Mouse (Mus musculus): ENCODE data around the gene Efna3. TPM values are rescaled to one million over a fixed set of nuclear protein-coding genes. Genes with fewer than 3 reads are reported as not detected.

Gene Efna3
- polyA plus RNA-seq, 1 experiment from 2014 or later = 29.2 TPM

GRCm38 (mm10) chr3:89271760-89272159 lies 51.0 kb downstream of the Efna3 start:
- 60% methylated on average over 6 of the region's 6 CpGs for WGBS
- peak; percentile 38 for DNase-seq (ENCODE audit: low spot score)
- H3K36me3 ChIP-seq (ENCODE audit: control insufficient read depth, insufficient read depth, low read length) = peaks cover 9% of the 10 kb centered on the region
- no peak overlapping the region for H3K9ac ChIP-seq (ENCODE audit: low read length)
- H3K4me2 ChIP-seq (replicated peaks; ENCODE audit: low read depth) = no peak overlapping the region
- H3K27me3 ChIP-seq (ENCODE audit: control insufficient read depth, insufficient read depth, low read length) = no peaks in the 10 kb centered on the region
- H3K9me3 ChIP-seq (ENCODE audit: control insufficient read depth, low read length) = no peaks in the 10 kb centered on the region
- no peak for ATAC-seq (ENCODE audit: low FRiP score, low TSS enrichment)
- H3K27ac ChIP-seq (replicated peaks) = no peak overlapping the region
- H3K4me1 ChIP-seq (replicated peaks; ENCODE audit: control insufficient read depth, insufficient read depth) = peaks cover 12% of the 10 kb centered on the region
- no peak for TF ChIP-seq EP300 (optimal IDR thresholded peaks at IDR 0.05)
- TF ChIP-seq CTCF (IDR thresholded peaks at IDR 0.05; ENCODE audit: low read depth) = no peak
- no peak overlapping the region for H3K4me3 ChIP-seq (ENCODE audit: low read depth, low read length)

DNA sequence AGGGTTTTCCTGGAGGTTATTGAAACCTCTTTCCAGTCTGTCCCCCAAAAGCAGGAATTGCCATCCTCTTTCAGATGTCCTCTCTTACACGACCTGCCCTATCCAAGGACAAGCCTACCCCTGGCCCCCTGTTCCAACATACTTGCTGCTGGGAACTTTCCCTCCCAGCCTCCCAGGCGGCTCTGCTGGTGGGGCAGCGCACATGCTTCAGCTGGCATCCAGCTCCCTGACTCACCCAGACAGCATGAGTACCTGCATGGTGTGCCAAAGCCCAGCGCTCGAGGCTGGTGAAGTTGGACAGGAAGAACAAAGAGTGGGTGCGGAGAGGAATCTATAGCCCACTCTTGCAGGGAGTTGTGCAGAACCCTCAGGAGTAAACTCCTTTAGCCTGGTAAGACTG lies 51.9 kb downstream of the Efna3 start:
- peak; percentile 56 for DNase-seq (ENCODE audit: low spot score)
- Histone ChIP-seq H3K9me3 (ENCODE audit: control insufficient read depth, low read length) (no peaks in the 10 kb centered on the region), H3K27me3 (ENCODE audit: control insufficient read depth, insufficient read depth, low read length) (no peaks in the 10 kb centered on the region), H3K27ac (replicated peaks) (peak overlapping the region; percentile 82), H3K36me3 (ENCODE audit: control insufficient read depth, insufficient read depth, low read length) (peaks cover 9% of the 10 kb centered on the region), H3K4me3 (ENCODE audit: low read depth, low read length) (no peak overlapping the region), H3K9ac (ENCODE audit: low read length) (peak overlapping the region; percentile 63; the same call in 1 of the 2 replicates), H3K4me1 (replicated peaks; ENCODE audit: control insufficient read depth, insufficient read depth) (peaks cover 12% of the 10 kb centered on the region), H3K4me2 (replicated peaks; ENCODE audit: low read depth) (peak overlapping the region; percentile 69)
- peak; percentile 18; the same call in 1 of the 2 replicates for ATAC-seq (ENCODE audit: low FRiP score, low TSS enrichment)
- WGBS = 45% methylated on average over 6 of the region's 6 CpGs
- TF ChIP-seq EP300 (optimal IDR thresholded peaks at IDR 0.05) (no peak), CTCF (IDR thresholded peaks at IDR 0.05; ENCODE audit: low read depth) (no peak)

GRCm38 (mm10) chr3:89270051-89270755 lies 52.6 kb downstream of the Efna3 start, which contains the start of gene Slc50a1:
Gene Slc50a1 (minus strand): TSS chr3:89270570.
- Histone ChIP-seq H3K4me1 (replicated peaks; ENCODE audit: control insufficient read depth, insufficient read depth) (peaks cover 12% of the 10 kb centered on the region), H3K9me3 (ENCODE audit: control insufficient read depth, low read length) (no peaks in the 10 kb centered on the region), H3K4me3 (ENCODE audit: low read depth, low read length) (peak within 1 kb of the TSS; percentile 51), H3K36me3 (ENCODE audit: control insufficient read depth, insufficient read depth, low read length) (peaks cover 9% of the 10 kb centered on the region), H3K9ac (ENCODE audit: low read length) (peak within 1 kb of the TSS; percentile 63), H3K27ac (replicated peaks) (peak within 1 kb of the TSS; percentile 82), H3K4me2 (replicated peaks; ENCODE audit: low read depth) (peak within 1 kb of the TSS; percentile 69), H3K27me3 (ENCODE audit: control insufficient read depth, insufficient read depth, low read length) (no peaks in the 10 kb centered on the region)
- peak; percentile 77 for TF ChIP-seq CTCF (IDR thresholded peaks at IDR 0.05; ENCODE audit: low read depth)
- TF ChIP-seq EP300 (optimal IDR thresholded peaks at IDR 0.05) = no peak
- peak; percentile 43 for ATAC-seq (ENCODE audit: low FRiP score, low TSS enrichment)
- peak; percentile 88 for DNase-seq (ENCODE audit: low spot score)
- 1% methylated on average over 39 of the region's 39 CpGs for WGBS

DNA sequence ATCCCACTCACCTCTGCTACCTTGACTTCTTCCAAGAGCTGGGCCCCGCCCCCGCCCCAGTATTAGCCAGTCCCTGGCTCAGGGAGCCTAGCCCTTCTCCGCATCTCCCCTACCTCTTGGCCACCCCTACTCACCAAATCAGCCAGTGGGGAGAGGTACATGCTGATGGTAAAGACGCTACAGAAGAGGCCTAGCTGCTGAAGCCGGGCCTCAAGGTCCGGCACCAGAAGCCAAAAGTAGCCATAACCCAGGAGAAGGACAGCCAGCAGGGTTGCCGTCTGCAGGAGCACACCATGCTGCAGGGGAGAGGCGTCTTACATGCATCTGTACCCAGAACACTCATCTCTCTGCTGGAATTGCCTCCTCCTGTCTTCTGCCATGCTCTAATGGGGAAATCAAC lies 53.8 kb downstream of the Efna3 start:
- no peak for DNase-seq (ENCODE audit: low spot score)
- no peaks in the 10 kb centered on the region for H3K27me3 ChIP-seq (ENCODE audit: control insufficient read depth, insufficient read depth, low read length)
- H3K4me2 ChIP-seq (replicated peaks; ENCODE audit: low read depth) = peak overlapping the region; percentile 69; the same call in 1 of the 2 replicates
- no peak for TF ChIP-seq CTCF (IDR thresholded peaks at IDR 0.05; ENCODE audit: low read depth)
- no peak for TF ChIP-seq EP300 (optimal IDR thresholded peaks at IDR 0.05)
- peaks cover 12% of the 10 kb centered on the region for H3K4me1 ChIP-seq (replicated peaks; ENCODE audit: control insufficient read depth, insufficient read depth)
- peaks cover 9% of the 10 kb centered on the region for H3K36me3 ChIP-seq (ENCODE audit: control insufficient read depth, insufficient read depth, low read length)
- ATAC-seq (ENCODE audit: low FRiP score, low TSS enrichment) = no peak
- H3K4me3 ChIP-seq (ENCODE audit: low read depth, low read length) = no peak overlapping the region
- H3K9me3 ChIP-seq (ENCODE audit: control insufficient read depth, low read length) = no peaks in the 10 kb centered on the region
- no peak overlapping the region; the same call in 1 of the 2 replicates for H3K9ac ChIP-seq (ENCODE audit: low read length)
- peak overlapping the region; percentile 82 for H3K27ac ChIP-seq (replicated peaks)
- WGBS = 76% methylated on average over 8 of the region's 8 CpGs

DNA sequence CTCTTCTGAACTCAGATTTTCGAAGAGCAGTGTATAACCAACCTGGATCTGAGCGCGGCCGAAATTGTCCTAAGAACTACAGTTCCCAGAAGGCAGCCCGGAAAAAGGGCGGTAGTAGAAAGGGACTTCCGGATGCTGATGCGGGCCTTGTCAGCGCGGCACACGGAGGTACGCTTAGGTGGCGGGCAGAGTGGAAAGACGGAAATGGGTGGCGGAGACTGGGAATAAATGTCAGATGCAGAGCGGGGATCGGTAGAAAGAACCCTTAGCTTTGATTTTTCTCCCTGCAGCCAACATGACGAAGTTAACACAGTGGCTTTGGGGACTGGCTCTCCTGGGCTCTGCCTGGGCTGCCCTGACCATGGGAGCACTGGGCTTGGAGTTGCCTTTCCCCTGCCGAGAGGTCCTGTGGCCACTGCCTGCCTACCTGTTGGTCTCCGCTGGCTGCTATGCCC lies 56.3 kb downstream of the Efna3 start:
- Histone ChIP-seq H3K27me3 (ENCODE audit: control insufficient read depth, insufficient read depth, low read length) (no peaks in the 10 kb centered on the region), H3K4me2 (replicated peaks; ENCODE audit: low read depth) (peak overlapping the region; percentile 96), H3K4me1 (replicated peaks; ENCODE audit: control insufficient read depth, insufficient read depth) (peaks cover 12% of the 10 kb centered on the region), H3K9me3 (ENCODE audit: control insufficient read depth, low read length) (no peaks in the 10 kb centered on the region), H3K9ac (ENCODE audit: low read length) (peak overlapping the region; percentile 81), H3K4me3 (ENCODE audit: low read depth, low read length) (peak overlapping the region; percentile 66), H3K36me3 (ENCODE audit: control insufficient read depth, insufficient read depth, low read length) (no peaks in the 10 kb centered on the region), H3K27ac (replicated peaks) (peak overlapping the region; percentile 84)
- DNase-seq (ENCODE audit: low spot score) (peak; percentile 82), ATAC-seq (ENCODE audit: low FRiP score, low TSS enrichment) (peak; percentile 77)
- under 1% methylated on average over 20 of the region's 20 CpGs for WGBS
- TF ChIP-seq EP300 (optimal IDR thresholded peaks at IDR 0.05) = no peak
- no peak for TF ChIP-seq CTCF (IDR thresholded peaks at IDR 0.05; ENCODE audit: low read depth)

Other genes starting within 250 kb of the Efna3 start
- 19.4 and 22.0 TPM in 2 replicates for gene Rusc1, start 229.7 kb downstream of the Efna3 start, polyA plus RNA-seq (2015; fragmentation: Nextera tagmentation; extraction: Ambion mirVana)
- gene Gm43738, start 221.9 kb downstream of the Efna3 start, polyA plus RNA-seq (2015; fragmentation: Nextera tagmentation; extraction: Ambion mirVana) = 0.17 TPM in 1 of 2 replicates, not detected in the other
- gene Fdps, start 221.0 kb downstream of the Efna3 start, polyA plus RNA-seq (2015; fragmentation: Nextera tagmentation; extraction: Ambion mirVana) = 372 and 379 TPM in 2 replicates
- gene Pklr, start 186.8 kb downstream of the Efna3 start, polyA plus RNA-seq (2015; fragmentation: Nextera tagmentation; extraction: Ambion mirVana) = 6.6 and 6.8 TPM in 2 replicates
- 0.45 and 0.71 TPM in 2 replicates for gene Hcn3, start 162.8 kb downstream of the Efna3 start, polyA plus RNA-seq (2015; fragmentation: Nextera tagmentation; extraction: Ambion mirVana)
- gene Clk2, start 158.2 kb downstream of the Efna3 start, polyA plus RNA-seq (2015; fragmentation: Nextera tagmentation; extraction: Ambion mirVana) = 10.2 and 11.3 TPM in 2 replicates
- gene Scamp3, start 145.5 kb downstream of the Efna3 start, polyA plus RNA-seq (2015; fragmentation: Nextera tagmentation; extraction: Ambion mirVana) = 65.4 and 66.3 TPM in 2 replicates
- gene Fam189b, start 139.8 kb downstream of the Efna3 start, polyA plus RNA-seq (2015; fragmentation: Nextera tagmentation; extraction: Ambion mirVana) = 7.5 and 9.1 TPM in 2 replicates
- gene Gba, start 120.0 kb downstream of the Efna3 start, polyA plus RNA-seq (2015; fragmentation: Nextera tagmentation; extraction: Ambion mirVana) = 98.5 and 112 TPM in 2 replicates
- gene Thbs3, start 107.8 kb downstream of the Efna3 start, polyA plus RNA-seq (2015; fragmentation: Nextera tagmentation; extraction: Ambion mirVana) = 25.5 and 31.1 TPM in 2 replicates
- gene Mtx1, start 95.9 kb downstream of the Efna3 start, polyA plus RNA-seq (2015; fragmentation: Nextera tagmentation; extraction: Ambion mirVana) = 129 and 133 TPM in 2 replicates
- gene Muc1, start 93.9 kb downstream of the Efna3 start, polyA plus RNA-seq (2015; fragmentation: Nextera tagmentation; extraction: Ambion mirVana) = 212 and 255 TPM in 2 replicates
- gene Krtcap2, start 77.0 kb downstream of the Efna3 start, polyA plus RNA-seq (2015; fragmentation: Nextera tagmentation; extraction: Ambion mirVana) = 266 and 314 TPM in 2 replicates
- gene Trim46, start 76.7 kb downstream of the Efna3 start, polyA plus RNA-seq (2015; fragmentation: Nextera tagmentation; extraction: Ambion mirVana) = 2.7 and 3.3 TPM in 2 replicates
- 140 and 152 TPM in 2 replicates for gene Dpm3, start 63.6 kb downstream of the Efna3 start, polyA plus RNA-seq (2015; fragmentation: Nextera tagmentation; extraction: Ambion mirVana)
- 107 and 113 TPM in 2 replicates for gene Slc50a1, start 52.4 kb downstream of the Efna3 start, polyA plus RNA-seq (2015; fragmentation: Nextera tagmentation; extraction: Ambion mirVana)
- 34.8 and 36.6 TPM in 2 replicates for gene Efna1, start 41.8 kb downstream of the Efna3 start, polyA plus RNA-seq (2015; fragmentation: Nextera tagmentation; extraction: Ambion mirVana)
- 8.9 and 11.7 TPM in 2 replicates for gene Efna4, start 15.1 kb upstream of the Efna3 start, polyA plus RNA-seq (2015; fragmentation: Nextera tagmentation; extraction: Ambion mirVana)
- gene Adam15, start 27.0 kb upstream of the Efna3 start, polyA plus RNA-seq (2015; fragmentation: Nextera tagmentation; extraction: Ambion mirVana) = 43.0 and 44.8 TPM in 2 replicates
- gene Dcst2, start 39.0 kb upstream of the Efna3 start, polyA plus RNA-seq (2015; fragmentation: Nextera tagmentation; extraction: Ambion mirVana) = 0.33 and 0.41 TPM in 2 replicates
- gene Dcst1, start 42.3 kb upstream of the Efna3 start, polyA plus RNA-seq (2015; fragmentation: Nextera tagmentation; extraction: Ambion mirVana) = 0.29 and 0.36 TPM in 2 replicates
- 7.9 and 9.1 TPM in 2 replicates for gene Zbtb7b, start 71.8 kb upstream of the Efna3 start, polyA plus RNA-seq (2015; fragmentation: Nextera tagmentation; extraction: Ambion mirVana)
- not detected in 2 replicates for gene Lenep, start 79.8 kb upstream of the Efna3 start, polyA plus RNA-seq (2015; fragmentation: Nextera tagmentation; extraction: Ambion mirVana)
- gene Flad1, start 88.9 kb upstream of the Efna3 start, polyA plus RNA-seq (2015; fragmentation: Nextera tagmentation; extraction: Ambion mirVana) = 20.9 and 22.6 TPM in 2 replicates
- 158 and 179 TPM in 2 replicates for gene Cks1b, start 95.4 kb upstream of the Efna3 start, polyA plus RNA-seq (2015; fragmentation: Nextera tagmentation; extraction: Ambion mirVana)
- 42.6 and 49.0 TPM in 2 replicates for gene Shc1, start 95.5 kb upstream of the Efna3 start, polyA plus RNA-seq (2015; fragmentation: Nextera tagmentation; extraction: Ambion mirVana)
- gene Pygo2, start 107.2 kb upstream of the Efna3 start, polyA plus RNA-seq (2015; fragmentation: Nextera tagmentation; extraction: Ambion mirVana) = 18.0 and 21.3 TPM in 2 replicates
- 48.4 and 48.6 TPM in 2 replicates for gene Pbxip1, start 113.7 kb upstream of the Efna3 start, polyA plus RNA-seq (2015; fragmentation: Nextera tagmentation; extraction: Ambion mirVana)
- 49.7 and 55.0 TPM in 2 replicates for gene Pmvk, start 131.6 kb upstream of the Efna3 start, polyA plus RNA-seq (2015; fragmentation: Nextera tagmentation; extraction: Ambion mirVana)
- 4.5 and 5.3 TPM in 2 replicates for gene Kcnn3, start 197.2 kb upstream of the Efna3 start, polyA plus RNA-seq (2015; fragmentation: Nextera tagmentation; extraction: Ambion mirVana)

Data from stomach, postnatal 0 days (tissue).